Mouse (Mus musculus) ovary, postnatal 36 days (tissue): ENCODE data around the gene Hexim2.
A peak's percentile ranks its signal among the peaks of the same experiment; 100 is the strongest.

Experiments used
- DNase-seq: peaks from one replicate; pipeline ENCODE4 v3.0.0; 2022; ENCODE audit warnings: low spot score, mixed read lengths

Hexim2 gene

DNA sequence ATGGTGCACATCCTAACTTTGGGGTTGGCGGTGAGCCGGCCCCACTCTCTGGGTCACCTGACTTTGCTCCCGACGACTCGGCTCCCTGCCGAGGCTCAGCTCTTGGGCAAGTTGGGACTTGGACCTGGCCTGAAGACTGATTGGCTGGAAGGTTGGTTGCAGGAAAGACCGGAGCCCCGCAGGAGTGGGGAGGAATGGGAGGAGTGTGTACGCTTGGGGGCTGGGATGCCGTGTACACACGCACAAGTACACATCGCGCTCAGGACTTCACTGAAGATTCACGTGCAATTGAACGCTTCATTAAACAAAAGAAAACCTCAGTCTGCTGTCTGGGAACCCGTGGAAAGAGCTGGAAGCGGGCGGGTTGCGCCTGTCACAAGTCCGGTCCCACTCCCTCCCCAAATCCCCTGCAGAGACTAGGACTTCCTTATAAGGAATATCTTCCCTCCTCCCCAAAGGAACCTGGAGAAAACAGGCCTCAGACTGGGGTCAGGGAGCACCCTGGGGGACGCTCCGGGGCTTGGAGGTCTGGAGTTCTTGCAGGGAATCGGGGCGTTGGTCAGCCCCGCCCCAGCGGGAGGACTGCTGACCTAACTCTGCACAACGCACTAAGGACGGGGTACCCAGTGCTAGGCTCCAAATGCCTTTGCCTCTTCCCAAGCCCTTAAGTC, 20.2 kb upstream of the Hexim2 start:
- peak; percentile 81 for DNase-seq

DNA sequence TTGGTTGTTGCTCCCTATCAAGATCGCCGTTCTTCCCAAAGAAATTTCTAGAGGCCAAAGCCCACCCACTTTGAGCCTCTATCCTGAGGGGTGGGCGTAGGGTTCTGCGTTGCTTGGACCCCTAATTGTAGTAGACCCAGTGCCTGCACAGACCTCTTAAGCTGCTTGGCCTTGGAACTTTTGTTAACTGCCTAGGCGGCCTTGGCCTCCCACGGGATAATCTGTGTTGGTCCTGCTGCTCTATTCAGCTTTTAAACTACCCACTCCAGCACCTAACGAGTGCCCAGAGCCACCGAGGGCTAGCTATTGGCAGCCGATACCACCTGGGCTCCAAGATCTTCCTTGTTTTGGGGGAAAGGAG, 19.7 kb upstream of the Hexim2 start:
- DNase-seq: peak; percentile 55

DNA sequence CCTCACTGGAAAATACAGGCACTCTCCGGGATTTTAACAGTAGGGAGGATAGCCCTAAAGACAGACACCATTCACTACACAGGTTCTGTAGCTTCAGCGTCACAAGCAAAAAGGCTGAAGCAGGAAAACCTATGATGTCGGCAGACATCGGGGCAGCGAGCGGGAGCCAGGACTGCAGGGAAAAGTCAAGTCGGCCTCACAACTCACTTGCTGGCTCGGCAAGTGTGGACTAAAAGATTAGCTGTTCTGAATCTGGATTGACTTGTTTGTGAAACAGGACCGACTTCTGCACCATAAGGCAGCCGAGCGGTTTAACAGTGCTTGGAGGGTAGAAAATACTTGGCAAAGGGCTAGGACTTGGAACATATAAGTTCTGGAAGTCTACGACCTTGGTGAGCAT, 19.2 kb upstream of the Hexim2 start:
- DNase-seq: peak; percentile 23

DNA sequence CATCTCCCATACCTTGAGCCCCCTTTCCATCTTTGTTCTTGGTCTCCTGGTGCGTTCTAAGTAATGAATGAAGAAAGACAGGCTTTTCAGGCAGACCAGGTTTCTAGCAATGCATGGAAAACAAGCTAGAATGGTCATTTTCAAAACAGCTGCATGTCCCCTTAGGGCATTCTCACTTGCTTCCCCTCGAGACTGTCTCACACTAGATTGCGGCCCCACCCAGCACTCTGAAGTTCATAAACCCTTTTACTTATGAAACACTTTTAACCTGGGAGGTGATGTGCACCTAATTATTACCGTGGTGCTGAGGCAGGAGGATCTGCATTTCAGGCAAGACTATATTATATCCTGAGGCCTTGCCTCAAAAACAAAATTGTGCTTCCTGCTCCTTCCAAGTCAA, 18.5 kb upstream of the Hexim2 start:
- DNase-seq: no peak

DNA sequence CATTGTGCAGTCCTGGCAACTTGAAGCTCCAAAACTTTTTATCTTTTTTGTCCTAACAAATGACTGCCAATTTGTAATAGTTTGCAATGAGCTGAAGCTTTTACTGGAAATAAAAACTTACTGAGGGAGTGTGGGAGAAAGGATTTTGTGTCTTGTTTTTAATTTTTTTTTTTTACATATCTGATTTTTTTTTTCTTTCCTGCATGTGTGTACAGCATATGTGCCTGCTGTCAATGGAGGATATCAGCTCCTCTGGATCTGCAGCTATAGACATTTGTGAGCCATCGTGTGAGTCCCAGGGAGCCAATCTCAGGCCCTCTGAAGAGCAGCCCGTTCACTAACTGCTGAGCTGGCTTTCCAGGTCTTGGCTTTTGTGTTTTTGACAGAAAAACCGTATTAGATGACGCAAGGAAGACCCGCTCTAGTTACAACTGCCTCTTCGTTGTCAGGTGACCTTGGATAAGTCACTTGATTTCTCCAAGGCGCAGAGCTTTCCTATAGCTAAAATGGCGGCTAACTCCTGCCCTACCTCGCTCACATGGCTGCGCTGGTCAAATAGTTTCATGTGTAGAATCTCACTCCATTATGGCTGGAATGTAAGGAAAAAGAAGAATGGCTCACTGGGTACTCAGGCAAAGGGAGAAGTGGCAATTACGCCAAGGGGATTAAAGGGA, 17.8 kb upstream of the Hexim2 start:
- DNase-seq: no peak

DNA sequence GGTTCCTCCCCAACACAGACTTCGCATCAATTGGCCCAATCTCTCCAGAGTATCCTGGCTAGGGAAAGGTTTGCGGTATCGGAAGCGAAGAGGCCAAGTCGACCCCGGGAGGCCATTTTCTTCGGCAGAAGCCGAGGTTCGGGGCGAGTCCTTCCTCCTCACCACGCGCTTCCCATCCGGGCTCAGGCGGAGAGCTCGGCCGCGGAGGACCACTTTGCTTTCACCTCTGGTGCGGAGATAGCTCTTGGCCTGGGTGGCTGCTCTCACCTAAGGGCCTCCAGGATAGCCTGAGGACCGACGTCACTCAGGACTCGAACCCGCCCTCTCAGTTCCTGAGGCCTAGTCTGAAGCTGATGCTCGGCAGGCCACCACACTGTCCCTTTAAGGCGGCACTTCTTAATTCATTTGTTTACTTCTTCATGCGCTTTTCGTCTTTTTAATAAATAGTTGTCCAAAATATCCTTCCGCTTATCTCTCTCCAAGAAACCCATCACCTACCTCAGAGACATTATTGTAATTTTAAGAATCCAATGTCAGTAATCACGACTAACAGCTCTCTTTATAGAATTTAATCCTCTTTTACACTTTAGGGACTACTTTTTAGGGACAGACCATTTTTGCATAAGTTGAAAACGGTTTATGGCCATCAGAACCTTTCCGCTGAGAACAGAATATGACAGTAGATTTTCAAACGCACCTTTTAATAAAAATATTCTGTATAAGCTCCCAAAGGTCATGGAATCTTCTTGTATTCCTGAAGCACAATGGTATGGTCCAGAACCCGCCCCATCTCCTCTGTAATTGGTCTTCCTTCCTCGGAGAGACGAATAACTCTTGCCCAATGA, 16.8 kb upstream of the Hexim2 start:
- peak; percentile 83 for DNase-seq

DNA sequence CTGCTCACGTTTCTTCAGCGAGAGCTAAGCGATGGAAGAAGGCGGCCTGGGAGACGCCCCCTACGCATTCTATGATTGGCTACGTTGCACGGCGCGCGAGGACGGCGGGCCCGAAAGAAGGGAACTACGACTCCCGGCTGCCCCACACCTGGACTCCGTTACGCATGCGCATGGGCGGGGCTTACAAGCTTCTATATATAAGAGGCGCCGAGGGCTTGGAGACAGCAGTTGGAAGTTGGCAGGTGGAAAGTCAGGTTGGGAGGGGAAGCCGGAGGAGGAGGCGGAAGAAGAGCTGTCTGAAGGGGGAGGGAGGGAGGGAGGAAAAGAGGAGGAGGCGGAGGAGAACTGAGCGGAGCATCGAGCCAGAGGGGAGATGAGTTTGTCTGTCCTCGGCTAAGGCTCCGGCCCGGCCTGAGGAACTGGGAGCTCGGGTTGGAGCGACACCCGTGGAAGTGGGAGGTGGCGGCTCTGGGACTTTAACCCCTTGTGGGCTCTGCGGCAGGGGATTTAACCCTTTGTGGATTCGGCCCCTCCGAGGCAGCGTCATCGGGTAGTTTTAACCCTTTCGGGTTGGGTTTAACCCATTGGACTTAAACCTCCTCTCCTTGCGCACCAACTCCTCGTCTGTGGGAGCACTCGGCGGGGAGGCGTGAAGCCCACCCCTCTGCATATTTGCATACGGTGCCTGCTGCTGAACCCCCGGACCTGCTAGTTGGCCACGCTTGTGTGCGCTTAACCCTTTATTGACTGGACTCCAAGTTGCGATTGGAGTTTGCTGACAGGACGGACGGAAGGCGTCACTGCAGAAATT, 16.0 kb upstream of the Hexim2 start, which contains the start of gene Hexim1:
TSS of gene Hexim1 (plus strand) at position 224 of the 811 bp plus-strand sequence.
- DNase-seq: peak; percentile 100

DNA sequence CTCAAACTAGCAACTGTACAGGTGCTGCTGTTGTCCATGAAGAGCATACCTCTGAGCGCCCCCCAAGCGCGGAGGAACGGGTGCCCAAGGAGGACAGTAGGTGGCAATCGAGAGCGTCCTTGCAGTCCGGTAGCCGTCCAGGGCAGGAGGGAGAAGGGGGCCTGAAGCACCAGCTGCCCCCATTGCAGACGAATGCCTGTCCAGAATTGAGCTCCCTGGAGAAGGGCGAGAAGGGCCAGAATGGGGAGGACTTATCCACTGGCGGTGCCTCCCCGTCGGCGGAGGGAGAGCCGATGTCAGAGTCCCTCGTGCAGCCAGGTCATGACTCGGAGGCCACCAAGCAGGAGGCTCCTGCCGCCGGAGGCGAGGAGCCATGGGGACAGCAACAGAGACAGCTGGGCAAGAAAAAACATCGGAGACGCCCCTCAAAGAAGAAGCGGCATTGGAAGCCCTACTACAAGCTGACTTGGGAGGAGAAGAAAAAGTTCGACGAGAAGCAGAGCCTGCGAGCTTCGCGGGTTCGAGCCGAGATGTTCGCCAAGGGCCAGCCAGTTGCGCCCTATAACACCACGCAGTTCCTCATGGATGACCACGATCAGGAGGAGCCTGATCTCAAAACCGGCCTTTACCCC, 15.2 kb upstream of the Hexim2 start:
- peak; percentile 81 for DNase-seq

DNA sequence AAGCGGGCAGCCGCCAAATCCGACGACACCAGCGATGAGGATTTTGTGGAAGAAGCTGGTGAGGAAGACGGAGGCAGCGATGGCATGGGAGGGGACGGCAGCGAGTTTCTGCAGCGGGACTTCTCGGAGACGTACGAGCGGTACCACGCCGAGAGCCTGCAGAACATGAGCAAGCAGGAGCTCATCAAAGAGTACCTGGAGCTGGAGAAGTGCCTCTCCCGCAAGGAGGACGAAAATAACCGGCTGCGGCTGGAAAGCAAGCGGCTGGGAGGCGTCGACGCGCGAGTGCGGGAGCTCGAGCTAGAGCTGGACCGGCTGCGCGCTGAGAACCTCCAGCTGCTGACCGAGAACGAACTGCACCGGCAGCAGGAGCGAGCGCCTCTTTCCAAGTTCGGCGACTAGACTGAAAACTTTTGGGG, 14.6 kb upstream of the Hexim2 start:
- DNase-seq: peak; percentile 54

DNA sequence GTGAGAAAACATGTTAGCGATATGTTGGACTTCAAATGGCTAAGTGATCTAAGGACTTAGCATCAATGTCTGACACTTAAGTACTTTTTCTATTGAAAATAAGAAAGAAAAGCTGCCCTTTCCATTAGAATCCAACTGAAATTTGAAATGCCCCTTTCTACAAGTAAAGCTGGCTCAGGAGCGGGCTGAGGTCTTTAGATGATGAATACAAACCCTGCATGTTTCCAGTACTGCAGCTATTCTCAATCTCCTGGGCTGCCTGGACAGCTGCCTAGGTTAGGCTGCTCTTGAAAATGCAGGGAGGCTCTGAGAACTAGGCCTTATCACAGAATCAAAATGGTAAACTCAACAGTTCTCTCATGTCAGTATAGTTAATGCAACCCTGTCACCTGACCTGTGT, 13.4 kb upstream of the Hexim2 start:
- DNase-seq: no peak

DNA sequence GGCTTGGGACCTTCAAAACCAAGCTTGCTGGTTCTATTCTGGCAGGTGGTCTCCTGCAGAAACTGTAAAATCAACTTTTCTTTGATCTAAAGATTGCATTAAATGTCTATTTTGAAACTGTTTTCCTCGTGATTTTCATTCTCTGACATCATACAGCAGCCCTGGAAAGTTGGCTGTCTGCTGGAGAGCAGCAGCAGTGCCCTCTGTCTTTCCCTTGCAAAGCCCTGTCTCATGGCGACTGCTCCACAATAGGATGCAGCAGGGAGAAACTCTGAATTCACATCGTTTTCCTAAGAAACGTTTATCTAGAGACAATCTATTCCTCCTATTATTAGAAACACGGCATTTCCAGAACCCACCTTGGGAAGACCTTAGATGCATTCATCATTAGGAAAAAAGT, 12.6 kb upstream of the Hexim2 start:
- no peak for DNase-seq

DNA sequence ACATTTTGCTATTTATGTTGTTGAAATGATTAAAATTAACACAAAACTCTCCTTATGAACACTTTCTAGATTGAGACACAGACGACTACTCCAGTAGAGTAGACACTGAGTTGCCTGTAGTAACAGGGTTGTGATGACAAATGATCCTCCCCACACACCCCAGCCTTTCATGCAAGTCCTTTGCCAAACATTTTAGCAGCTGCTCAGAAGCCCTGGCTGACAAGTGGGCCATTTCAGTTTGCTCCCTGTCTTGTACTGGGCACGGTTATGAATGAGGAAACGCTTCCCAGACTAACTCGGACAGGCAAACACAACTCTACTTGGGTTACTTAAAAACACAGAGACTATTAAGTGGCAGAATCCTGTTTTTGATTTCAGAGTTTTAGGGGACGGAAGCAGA, 11.9 kb upstream of the Hexim2 start:
- no peak for DNase-seq

DNA sequence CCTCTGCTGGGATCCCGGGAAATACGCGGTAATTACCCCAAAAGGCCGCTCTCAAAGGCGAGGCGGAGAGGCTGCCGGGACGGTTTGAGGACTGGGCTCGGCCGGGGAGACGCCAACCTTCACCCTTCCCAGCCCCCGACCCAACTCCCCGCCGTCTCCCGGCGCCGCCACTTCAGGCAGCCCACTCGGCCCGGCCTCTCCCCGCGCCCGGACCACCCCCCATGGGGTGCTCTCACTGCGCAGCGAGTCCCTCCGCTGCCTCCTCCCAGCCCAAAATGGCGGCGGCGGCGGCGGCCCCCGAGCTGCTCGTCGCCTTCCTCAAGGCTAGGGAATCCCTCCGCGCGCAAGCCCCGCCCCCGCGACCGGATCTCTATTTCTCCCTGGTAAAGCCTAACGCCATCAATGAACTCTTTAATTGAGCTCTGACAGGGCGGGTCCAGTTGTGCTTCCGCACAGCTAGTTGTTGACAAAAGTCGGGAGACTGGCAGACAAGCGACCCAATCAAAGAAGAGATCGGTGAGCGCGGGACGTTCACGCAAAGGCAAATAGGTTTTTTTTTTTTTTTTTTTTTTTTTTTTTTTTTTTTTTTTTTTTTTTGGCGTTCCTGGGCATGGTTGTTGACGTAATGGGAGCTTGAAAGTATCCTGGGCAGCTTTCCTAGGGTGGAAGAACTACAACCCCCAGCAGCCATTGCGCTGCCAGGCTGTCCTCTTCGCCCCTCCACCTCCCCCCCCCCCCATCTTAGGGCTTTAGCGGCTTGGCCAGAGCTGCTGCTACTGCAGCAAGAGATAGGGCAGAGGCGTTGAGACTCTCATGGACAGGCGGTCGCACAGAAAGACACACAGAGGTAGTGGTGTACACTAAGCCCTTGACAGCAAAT, 587 bp downstream of the Hexim2 start:
- DNase-seq: peak; percentile 99

DNA sequence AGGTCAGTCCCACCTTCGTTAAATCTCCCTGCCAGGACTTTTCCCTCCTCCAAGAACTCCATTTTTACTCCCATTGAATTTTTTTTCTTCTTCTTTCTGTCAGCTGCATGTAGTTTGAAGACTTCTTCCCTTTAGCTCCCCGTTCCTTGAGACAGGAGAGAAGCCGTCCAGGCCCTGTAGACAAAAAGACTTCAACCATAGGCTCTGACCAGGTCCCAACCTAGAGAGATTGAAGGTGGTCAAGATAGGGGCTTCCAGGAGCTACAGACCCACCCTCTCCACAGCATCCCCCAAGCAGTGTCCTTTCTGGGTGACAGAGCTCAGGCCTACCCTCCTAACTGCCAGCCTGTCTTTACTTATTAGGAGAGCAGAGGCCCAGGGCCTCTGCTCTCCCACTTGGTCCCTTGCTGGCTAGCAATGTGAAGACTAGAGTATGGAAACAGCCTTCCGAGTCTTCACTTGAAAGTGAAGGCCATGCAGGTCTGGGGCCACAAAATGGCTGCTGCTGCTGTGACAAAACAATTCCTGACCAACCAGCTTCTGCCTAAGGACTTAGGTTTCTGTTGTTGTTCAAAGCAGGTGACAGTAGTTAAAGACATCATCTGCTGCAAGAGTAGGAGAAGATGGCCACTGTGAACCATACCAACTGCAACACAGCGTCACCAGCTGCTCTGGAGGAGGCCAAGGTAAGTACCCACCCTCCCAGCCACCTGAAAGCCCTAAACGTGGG, 1.4 kb downstream of the Hexim2 start:
- DNase-seq: no peak

DNA sequence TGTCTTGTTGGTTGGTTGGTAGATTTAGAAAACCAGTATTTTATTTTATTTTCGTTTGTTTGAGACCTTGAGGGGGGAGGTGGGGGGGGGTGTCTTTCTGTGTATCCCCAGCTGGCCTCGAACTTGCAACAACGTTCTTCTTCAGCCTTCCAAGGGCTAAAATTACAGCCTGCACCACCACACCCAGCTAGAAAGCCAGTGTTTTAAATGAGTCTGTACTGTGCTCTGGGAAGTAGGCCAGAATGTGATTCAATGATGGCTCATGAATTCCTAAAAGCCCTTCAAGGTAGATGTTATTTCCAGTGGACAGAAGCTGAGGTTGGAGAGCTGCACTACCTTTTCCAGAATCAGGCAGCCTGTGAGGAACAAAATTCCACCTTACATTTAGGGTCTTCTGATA, 2.0 kb downstream of the Hexim2 start:
- no peak for DNase-seq

DNA sequence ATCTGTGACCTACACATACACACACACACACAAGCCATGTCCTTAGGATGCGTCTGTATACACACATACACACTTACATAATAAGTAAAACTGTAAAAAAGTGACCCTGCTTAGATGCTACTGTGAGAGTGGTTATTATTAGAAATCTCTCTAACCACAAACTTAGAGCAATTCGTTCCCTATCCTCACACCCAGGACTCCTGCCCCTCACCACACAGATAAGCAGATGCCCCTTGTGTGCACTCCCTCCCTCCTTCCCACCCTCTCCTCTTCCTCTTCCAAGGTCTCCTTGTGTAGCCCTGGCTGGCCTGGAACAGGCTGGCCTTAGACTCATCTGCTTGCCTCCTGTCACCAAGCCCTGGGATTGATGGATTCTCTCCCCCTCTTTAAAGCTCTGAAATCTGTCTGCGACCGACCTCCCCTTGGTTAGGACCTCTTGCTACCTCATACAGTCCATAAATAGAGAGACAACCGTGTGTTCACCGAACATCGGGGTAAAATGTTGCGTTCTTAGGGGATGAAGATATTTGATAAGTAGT, 3.9 kb downstream of the Hexim2 start:
- no peak for DNase-seq

DNA sequence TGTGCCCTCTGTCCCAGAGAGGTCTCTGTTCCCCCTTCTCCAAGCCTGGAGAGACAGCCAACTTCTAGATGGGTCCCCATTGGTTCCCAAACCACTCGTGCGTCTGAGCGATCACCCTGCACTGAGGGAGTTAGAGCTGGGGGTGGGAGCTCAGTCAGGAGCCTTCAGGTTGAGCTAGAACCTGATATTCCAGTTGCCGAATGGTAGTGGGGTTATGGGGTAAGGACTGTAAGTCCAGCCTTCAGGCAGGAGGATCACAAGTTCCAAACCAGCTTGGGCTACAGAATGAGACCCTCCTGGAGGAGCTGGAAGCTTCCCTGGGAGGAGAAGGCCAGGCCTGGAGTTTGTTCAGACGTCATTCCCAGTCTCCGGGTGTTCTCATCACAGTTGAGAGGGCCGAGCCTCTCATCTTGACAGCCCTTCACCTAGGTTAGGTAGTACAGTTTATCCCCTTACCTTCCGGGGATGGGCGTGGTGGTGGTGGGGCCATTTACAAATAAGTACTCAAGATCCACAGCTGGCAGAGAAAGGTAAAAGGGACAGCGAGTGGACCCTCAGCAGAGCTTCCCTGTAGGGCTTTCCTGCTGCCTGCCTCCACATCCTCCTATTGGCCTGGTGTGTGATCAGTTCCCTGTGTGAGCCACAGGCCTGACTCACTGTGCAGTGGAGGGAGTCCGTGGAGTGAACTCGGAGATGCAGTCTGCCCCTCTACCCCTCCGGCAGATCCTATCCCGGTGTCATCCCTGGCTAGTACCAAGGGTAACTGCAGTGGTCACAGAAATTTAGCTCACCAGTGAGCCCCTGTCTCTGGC, 7.9 kb downstream of the Hexim2 start:
- no peak for DNase-seq

DNA sequence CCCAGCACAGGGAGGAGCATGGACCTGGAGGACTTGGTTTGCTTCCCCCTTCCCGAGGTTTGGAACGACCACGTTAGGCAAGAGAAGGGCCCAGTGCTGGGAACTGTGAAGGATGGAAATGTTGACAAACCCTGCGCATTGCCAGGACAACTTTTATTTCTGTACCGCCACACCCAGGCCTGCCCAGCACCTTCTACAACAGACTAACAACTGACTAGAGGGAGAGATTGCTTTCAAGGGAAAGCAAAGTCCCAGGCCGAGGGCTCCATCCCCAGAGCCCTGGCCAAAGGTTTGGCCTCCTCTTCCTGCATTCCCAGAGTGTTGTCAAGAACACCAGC, 8.5 kb downstream of the Hexim2 start:
- no peak for DNase-seq
